Mouse (Mus musculus) left cerebral cortex, adult 9 months (tissue): Measurements from ENCODE around the gene Ikzf4.

ENCODE experiments used
- DNase-seq, 2 experiments: peaks; one replicate each; pipeline ENCODE4 v3.0.0; 2022; ENCODE audit warnings: low spot score in 2 of 2

The Ikzf4 gene

DNA sequence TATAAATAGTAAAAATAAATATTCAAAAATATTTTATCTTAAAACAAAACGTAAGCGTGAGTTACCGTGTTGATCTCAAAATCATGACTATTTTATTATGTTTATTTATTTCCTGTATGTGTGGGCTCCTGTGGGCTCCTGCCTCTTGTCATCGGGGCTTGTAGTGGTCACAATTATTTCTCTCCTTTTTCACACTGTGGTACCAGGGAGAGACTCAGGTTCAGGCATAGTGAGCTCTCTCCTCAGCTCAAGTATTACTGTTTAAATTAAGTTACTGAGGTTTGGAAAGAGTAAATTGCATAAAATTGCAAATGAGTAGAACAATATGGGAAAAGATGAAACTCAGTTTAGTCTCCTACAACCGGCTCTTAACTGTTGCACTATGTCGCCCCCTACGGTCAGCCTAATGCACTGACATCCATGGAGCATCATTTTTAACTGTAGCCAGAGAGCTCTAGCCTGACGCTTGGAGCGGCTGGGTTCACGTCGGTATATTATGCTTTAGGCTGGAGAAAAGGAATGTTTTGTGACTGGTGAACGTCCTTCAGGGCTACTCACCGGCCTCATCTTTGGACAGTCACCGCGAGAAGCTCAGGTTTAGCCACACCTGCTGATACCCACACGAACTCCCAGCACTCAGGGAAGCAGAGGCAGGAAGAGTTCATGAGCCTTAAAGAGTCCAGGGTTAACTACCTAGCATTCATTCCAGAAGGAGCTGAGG is 33.2 kb downstream of the Ikzf4 start:
- peak in 1 of 2 experiments; percentile 69 for DNase-seq

DNA sequence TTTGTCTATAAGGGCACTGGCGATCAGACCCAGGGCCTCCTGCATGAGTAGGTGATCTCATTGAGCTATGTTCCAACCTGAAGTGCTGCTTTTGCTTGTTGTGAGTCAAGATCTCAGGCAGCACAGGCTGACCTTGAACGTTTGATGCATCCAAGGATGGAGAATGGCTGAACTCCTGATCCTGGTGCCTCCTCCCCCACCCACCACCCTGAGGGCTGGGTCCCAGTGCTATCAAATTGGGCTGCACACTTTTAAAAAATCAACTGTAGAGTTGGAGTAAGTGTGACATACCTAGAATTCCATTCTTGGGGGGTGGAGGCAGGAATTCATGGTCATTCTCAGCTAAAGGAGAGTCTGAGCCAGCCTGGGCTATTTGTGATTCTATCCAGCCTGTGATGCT is 39.3 kb downstream of the Ikzf4 start:
- DNase-seq: no peak

DNA sequence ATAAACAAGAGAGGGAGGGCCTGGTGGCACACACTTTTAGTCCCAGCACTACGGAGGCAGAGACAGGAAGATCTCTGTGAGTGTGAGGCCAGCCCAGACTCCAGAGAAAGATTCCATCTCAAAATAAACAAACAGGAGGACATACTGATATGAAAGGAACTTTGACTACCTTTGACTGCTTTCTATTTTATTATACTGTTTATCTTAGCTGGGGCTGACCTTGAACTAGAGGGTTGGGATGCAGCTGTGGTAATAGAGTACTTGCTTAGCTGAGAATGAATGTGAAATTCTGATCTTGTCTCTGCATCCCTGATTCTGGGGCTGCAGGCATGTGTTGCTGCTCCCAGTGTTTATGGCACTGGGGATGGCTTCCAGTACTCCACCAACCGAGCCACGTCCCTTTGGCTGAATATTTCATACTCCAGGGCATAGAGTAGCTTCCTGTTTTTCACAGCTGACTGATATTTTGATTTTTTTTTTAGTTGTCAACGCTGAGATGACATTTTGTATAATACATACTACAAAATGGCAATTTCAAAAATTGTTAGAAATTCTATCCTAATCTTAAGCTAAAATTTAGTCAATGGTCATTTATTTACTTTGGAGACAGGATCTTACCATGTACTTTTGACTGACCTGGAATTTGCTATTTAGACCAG is 43.2 kb downstream of the Ikzf4 start:
- no peak for DNase-seq

DNA sequence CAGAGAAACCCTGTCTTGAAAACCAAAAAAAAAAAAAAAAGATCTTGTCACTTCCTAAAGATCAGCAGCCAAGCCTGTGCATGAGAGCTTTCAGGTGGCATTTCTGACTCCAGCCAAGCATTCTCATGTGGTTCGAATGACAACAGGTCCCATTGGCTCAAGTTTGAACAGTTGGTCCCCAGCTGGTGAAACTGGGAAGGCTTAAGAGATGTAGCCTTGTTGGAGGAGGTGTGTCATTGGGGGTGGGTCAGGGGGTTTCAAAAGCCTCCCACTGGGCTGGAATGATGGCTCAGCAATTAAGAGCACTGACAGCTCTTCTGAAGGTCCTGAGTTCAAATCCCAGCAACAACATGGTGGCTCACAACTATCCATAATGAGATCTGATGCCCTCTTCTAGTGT is 44.3 kb downstream of the Ikzf4 start:
- DNase-seq: no peak

DNA sequence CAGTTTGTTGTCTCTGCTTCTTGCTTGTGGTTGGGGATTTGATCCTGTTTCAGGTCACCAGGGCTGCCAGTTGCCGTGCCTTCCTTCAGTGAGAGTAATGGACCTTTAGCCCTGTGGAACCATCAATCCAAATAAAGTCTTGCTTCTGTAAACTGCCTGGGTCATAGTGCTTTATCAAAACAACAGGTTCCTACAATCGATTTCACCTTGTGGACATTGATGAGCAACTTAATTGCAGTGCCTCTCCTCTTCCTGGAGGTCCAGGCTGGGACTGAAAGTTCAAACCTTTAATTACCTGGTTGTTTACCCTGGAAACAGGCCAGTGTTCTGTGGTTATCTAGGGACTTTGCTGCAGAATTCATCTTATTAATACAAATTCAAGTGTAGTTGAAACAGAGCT is 47.3 kb downstream of the Ikzf4 start:
- DNase-seq: no peak

DNA sequence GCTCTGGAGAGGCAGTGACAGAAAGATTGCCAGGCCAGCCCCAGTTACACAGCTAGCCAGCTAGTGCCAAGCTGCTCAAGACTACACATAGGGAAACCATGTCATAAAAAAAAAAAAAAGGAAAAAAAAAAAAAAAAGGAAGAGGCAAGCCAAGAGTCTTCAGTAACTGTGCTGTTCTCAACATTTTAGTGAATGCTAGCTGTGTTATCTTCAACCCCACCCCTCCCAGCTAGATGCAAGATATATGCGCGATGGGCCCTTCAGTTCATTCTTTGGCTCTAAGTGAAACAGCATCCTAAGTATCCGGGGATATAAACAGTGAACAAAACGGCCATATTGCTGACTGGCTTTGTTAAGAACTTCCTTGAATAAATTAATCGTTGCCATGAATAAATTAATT is 53.0 kb downstream of the Ikzf4 start:
- DNase-seq: no peak

DNA sequence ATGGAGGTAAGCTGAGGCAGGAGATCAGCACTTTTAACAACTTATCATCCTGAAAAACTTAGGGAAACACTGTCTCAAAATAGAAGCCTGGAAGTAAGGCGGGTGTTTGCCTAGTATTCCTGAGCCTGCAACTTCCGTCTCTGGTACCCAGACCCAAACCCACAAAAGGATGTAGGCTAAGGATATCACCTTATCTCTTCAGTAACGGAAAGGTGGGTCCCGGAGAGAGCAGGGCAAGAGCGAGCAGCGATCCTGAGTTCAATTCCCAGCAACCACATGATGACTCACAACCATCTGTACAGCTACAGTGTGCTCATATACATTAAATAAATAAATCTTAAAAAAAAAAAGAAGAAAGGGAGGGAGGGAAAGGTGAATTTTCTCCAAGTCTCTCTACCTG is 54.4 kb downstream of the Ikzf4 start:
- no peak for DNase-seq

DNA sequence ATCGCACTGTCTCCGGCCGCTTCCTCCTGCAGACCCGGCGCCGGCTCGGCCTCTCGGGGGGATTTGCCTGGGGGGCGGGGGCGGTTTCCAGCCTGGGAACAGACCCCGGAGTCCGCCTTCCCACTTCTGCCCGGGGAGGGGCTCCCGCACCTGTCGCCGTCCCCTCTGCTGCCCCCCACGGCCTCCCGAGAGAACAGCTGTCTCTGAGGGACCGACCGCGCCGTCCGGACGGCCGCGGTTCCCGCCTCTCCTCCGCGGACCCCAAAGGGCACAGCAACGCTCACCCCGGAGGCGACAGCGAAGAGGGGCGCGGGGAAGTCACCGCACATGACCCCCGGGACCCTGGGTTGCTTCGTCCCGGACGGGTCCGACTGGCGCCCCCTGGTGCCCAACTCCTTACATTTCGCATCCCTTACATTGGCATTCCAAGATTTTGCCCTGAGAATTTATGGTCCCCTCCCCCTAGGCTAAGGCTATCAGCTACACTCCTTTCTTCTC is 55.5 kb downstream of the Ikzf4 start:
- DNase-seq: peak in 1 of 2 experiments; percentile 40

DNA sequence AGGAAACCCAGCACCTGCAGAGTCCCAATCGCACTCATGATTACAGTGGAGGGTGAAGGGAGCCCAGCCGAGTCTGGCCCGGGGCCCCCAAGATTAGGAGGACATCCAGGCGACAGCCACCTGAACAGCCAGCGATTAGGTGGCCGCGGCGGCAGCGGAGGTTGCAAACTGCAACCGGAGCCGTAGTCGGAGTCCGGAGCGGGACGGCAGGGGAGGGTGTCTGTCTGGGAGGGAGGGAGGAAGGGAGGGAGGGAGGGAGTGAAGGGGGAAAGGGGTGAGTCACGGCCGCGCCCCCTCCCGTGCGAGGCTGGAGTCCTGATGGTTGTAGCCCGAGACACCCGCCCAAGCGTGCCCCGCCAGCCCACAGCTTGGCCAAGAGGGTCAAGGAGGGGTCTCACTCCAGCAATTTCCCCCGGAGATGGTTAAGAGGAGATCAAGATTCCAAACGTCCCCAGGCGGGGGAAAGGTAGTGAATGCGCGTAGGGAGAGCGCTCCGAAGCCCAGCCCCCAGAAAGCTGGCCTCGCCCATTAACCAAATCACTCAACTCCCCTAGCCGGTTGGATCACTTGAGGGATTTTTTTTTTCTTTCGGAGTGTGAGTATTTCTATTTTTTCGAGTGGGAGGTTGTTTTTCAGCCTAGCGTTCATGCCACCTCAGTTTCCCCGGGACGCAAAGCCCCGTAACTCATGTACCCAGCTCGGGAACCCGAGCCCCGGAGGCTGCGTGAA is 56.2 kb downstream of the Ikzf4 start, which contains the start of gene Erbb3:
Gene Erbb3, minus strand, starts transcription at position 189 of the 729 bp plus-strand sequence.
- DNase-seq: no peak

DNA sequence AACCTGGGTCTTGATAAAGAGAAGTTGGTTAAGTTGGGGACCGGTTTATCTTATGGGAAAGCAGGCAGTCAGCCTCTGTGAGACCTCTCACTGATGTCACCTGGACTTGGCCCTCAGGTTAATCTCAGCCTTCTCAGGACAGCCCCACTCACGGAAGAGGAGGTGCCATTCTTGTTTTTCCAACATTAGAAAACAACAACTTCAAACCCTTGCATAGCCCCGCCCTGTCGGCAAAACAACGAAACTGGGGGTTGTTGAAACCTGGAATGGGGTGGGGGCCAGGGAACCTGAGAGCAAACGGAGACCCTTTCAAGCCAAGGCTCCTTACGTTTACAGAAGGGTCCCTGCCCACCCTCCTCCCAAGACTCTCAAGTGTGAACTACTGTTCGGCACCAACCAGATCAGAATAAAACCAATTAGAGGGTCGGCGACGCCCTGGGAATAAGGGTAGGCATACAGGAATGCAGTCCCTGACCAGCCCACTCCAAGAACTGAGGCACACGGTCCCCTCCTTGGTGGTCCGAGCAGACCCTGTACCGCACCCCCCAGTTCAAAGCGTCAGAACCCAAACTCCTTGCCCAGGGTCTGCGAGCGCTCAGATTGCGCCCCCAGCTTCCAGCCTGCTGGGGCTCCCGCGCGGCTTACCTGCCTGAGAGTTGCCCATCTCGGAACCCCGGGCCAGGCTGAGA is 56.9 kb downstream of the Ikzf4 start:
- DNase-seq: no peak

DNA sequence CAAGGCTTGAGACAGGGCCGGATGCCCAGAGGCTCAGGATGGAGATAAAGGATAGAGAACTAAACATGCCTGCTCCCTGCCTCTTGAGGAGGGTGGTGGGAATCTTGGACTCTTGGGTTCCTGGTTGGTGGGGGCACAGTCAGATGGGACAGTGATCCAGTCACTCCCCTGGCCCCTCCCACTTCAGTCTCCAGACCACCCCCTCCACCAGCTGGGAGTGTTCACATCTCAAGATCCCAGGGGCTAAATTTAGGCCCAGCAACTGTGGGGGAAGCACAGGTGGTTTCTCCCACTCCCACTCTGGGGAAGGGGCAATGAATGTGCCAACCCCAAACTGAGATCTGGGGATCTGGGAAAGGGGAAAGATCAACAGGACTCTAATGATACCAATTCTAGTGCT is 57.7 kb downstream of the Ikzf4 start:
- DNase-seq: no peak

DNA sequence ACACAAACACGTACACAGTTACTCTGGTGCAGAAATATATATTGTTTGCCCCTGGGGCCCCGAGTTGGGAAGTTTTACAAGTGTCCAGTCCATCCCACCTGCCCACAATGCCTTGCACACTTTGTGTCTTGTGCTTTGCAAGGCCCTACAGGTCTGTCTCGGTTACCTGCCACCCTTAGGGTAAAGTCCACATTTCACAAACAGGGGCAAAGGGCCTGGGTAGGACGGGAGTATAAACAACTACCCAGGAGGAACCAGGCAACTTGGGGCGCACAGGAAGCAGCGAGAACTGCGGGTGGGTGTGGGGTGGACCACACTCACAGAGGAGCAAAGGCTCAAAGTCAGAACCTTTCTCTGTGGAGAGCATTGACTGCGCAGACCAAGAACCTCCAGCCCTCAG is 58.1 kb downstream of the Ikzf4 start:
- no peak for DNase-seq

DNA sequence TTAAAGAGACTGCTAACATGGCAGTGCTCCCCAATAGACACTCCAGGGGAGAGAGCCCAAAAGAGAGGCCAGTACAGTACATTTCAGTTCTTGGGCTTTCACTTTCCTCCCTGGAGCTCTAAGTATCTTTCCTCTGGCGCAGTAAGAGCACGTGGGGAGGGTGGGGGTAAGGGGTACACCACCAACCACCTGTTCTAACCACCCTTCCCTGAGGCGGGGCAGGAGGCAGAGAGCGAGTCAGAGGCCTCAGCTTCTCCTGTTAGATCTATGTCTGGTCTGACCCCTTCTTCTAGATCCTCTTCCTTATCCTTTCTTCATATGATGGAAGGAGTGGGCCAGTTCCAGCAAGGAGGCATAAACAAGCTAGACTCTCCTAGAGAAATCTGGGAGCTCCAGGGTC is 58.7 kb downstream of the Ikzf4 start:
- no peak for DNase-seq

DNA sequence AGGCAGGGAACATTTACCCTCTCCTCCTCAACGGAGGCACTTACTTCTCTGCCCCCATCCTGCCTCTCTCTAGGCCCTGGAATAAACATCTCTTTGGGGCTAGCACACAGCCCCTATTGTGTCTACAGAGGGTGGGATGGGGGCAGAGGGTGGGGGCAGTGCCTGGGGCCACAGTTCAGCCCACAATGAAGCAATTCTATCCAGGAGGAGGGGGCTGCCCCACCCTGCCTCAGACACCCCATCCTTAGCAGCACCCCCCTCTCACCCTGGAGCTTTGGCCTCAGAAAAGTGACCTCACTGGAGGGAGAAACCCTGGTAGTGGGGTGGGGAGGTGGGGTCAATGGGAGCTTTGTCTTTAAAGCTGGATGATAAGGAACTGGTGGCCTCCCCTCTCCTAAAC is 59.2 kb downstream of the Ikzf4 start:
- peak in 1 of 2 experiments; percentile 21 for DNase-seq

DNA sequence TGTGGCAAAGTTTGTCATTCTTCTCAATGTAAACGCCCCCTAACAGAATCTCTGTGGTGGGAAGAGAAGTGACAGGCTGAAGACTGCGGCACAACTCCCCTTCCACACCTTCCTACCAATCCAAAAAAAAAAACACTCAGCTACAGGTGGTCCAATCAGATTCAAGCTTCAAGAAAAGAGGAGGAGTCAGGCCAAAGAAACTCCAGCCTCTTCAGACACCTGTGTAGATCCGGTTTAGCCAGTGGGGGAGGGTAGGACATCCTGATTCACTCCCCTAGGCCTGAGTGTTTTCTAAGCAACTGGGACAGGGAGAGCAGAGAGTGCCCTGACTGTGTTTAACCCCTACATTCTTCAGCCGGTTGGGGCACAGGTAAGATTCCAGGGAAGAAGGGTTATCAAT is 61.4 kb downstream of the Ikzf4 start:
- no peak for DNase-seq

DNA sequence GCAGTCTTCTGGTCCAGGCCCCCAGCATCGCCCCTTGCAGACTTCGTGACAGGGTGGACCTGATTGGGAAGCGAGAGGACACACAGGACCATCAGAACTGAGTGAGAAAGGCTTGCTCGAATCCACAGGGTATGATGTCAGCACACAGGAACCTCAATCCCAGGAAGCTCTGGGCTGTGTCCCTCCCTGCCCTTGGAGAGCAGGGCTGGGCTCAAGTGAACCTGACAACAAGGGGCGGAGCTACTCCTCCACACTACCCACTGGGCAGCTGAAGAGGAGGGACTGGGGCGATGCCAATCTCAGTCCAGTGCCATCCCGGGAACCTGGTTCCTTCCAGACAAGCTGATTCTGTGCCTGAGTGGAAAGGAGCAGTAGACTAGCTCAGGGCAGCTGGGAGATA is 62.1 kb downstream of the Ikzf4 start:
- no peak for DNase-seq
